Mouse (Mus musculus) thymus, adult 2 months (tissue): ENCODE results near the gene Polr1e.

ENCODE experiments used
- CTCF ChIP-seq: fragments of 200-500 bp; IDR thresholded peaks from 2 replicates; pipeline ENCODE4 v1.5.1; 2012; ENCODE audit warnings: mild to moderate bottlenecking, control low read depth, low read length, moderate library complexity, borderline replicate concordance; ENCODE audit not compliant: control insufficient read depth, poor library complexity, insufficient read depth; ENCODE audit errors: extremely low read depth
- POLR2A ChIP-seq: fragments of 200-500 bp; IDR thresholded peaks from 2 replicates; pipeline ENCODE4 v1.6.1; 2012; ENCODE audit warnings: mild to moderate bottlenecking, low read length, control low read depth, moderate library complexity; ENCODE audit not compliant: control insufficient read depth, poor library complexity, insufficient read depth; ENCODE audit errors: extremely low read depth

GRCm38 (mm10) chr4:45034693-45035628 lies 16.6 kb downstream of the Polr1e start:
- TF ChIP-seq CTCF (no peak), POLR2A (no peak)
